Mouse (Mus musculus) liver (tissue): ENCODE data around the gene Haus5.
A peak's percentile ranks its signal among the peaks of the same experiment; 100 is the strongest.

Experiments used
- DNase-seq: peaks from one replicate; pipeline ENCODE4 v3.0.0-alpha.2; 2020; ENCODE audit warnings: mixed read lengths

Gene Haus5

GRCm38 (mm10) chr7:30625530-30626384 lies 39.0 kb downstream of the Haus5 start, which contains the start of gene Cox6b1:
Gene Cox6b1, minus strand, starts transcription at chr7:30626151.
- peak; percentile 95 for DNase-seq

- peak; percentile 53 for DNase-seq
Measured at GRCm38 (mm10) chr7:30619202-30619601, 45.6 kb downstream of the Haus5 start.

GRCm38 (mm10) chr7:30618658-30619057 lies 46.1 kb downstream of the Haus5 start:
- DNase-seq: no peak

- DNase-seq: peak; percentile 30
Measured at GRCm38 (mm10) chr7:30615049-30615760, 49.6 kb downstream of the Haus5 start.

- no peak for DNase-seq
Measured at GRCm38 (mm10) chr7:30614454-30614853, 50.3 kb downstream of the Haus5 start.

- DNase-seq: peak; percentile 69
Measured at GRCm38 (mm10) chr7:30613529-30614112, 51.2 kb downstream of the Haus5 start.

- no peak for DNase-seq
Measured at GRCm38 (mm10) chr7:30612654-30613402, 52.0 kb downstream of the Haus5 start, which contains the start of gene Upk1a. Gene Upk1a, minus strand, starts transcription at chr7:30612847.

GRCm38 (mm10) chr7:30610043-30610442 lies 54.8 kb downstream of the Haus5 start:
- no peak for DNase-seq

- DNase-seq: no peak
Measured at GRCm38 (mm10) chr7:30608476-30608875, 56.3 kb downstream of the Haus5 start.

GRCm38 (mm10) chr7:30607706-30608309 lies 57.0 kb downstream of the Haus5 start:
- peak; percentile 72 for DNase-seq

GRCm38 (mm10) chr7:30604944-30605343 lies 59.9 kb downstream of the Haus5 start:
- DNase-seq: no peak

GRCm38 (mm10) chr7:30604424-30604823 lies 60.4 kb downstream of the Haus5 start:
- DNase-seq: no peak
